Mouse (Mus musculus): ENCODE results near the gene Nsun3. TPM values are rescaled to one million over a fixed set of nuclear protein-coding genes. Genes with fewer than 3 reads are reported as not detected.

Gene Nsun3
- 6.3 and 7.8 TPM in 2 replicates for polyA plus RNA-seq (2016; fragmentation: Nextera tagmentation; extraction: Ambion mirVana)

GRCm38 (mm10) chr16:62786621-62787331 is at the start of gene Nsun3:
Nsun3 (minus strand) TSS chr16:62786818.
- Histone ChIP-seq H3K27ac (peak within 1 kb of the TSS; percentile 92), H3K4me1 (peaks cover 16% of the 10 kb centered on the region), H3K4me3 (peak within 1 kb of the TSS; percentile 74), H3K36me3 (0 out of 2 replicates have a peak, but pooled peaks cover 3% of the 10 kb centered on the region), H3K9me3 (replicated peaks) (no peaks in the 10 kb centered on the region), H3K27me3 (ENCODE audit: low read depth, poor library complexity, severe bottlenecking) (no peaks in the 10 kb centered on the region)
- peak; percentile 94 for DNase-seq (ENCODE audit: low spot score)
- WGBS: 3% methylated on average over 41 of the region's 41 CpGs

- no peak overlapping the region for H3K4me3 ChIP-seq
- no peaks in the 10 kb centered on the region for H3K36me3 ChIP-seq
- H3K4me1 ChIP-seq: peaks cover 3% of the 10 kb centered on the region; the same call in 1 of the 2 replicates
- no peaks in the 10 kb centered on the region for H3K27me3 ChIP-seq (ENCODE audit: low read depth, poor library complexity, severe bottlenecking)
- WGBS: 75% methylated on average over 3 of the region's 3 CpGs
- H3K27ac ChIP-seq: no peak overlapping the region
- H3K9me3 ChIP-seq (replicated peaks): no peaks in the 10 kb centered on the region
- no peak for DNase-seq (ENCODE audit: low spot score)
These were observed 47.6 kb upstream of the Nsun3 start for GRCm38 (mm10) chr16:62834016-62834735.

GRCm38 (mm10) chr16:62832481-62832880 is 45.9 kb upstream of the Nsun3 start:
- H3K27me3 ChIP-seq (ENCODE audit: low read depth, poor library complexity, severe bottlenecking): no peaks in the 10 kb centered on the region
- DNase-seq (ENCODE audit: low spot score): peak; percentile 61
- 11% methylated on average over 4 of the region's 4 CpGs for WGBS
- no peaks in the 10 kb centered on the region for H3K9me3 ChIP-seq (replicated peaks)
- no peak overlapping the region for H3K4me3 ChIP-seq
- H3K36me3 ChIP-seq: no peaks in the 10 kb centered on the region
- H3K27ac ChIP-seq: no peak overlapping the region
- H3K4me1 ChIP-seq: peaks cover 3% of the 10 kb centered on the region; the same call in 1 of the 2 replicates

GRCm38 (mm10) chr16:62832027-62832426 is 45.4 kb upstream of the Nsun3 start:
- peaks cover 3% of the 10 kb centered on the region; the same call in 1 of the 2 replicates for H3K4me1 ChIP-seq
- no peak overlapping the region for H3K4me3 ChIP-seq
- no peak for DNase-seq (ENCODE audit: low spot score)
- no peaks in the 10 kb centered on the region for H3K36me3 ChIP-seq
- WGBS: 88% methylated on average over 2 of the region's 2 CpGs
- no peak overlapping the region for H3K27ac ChIP-seq
- no peaks in the 10 kb centered on the region for H3K9me3 ChIP-seq (replicated peaks)
- no peaks in the 10 kb centered on the region for H3K27me3 ChIP-seq (ENCODE audit: low read depth, poor library complexity, severe bottlenecking)

- no peak overlapping the region for H3K4me3 ChIP-seq
- H3K36me3 ChIP-seq: 0 out of 2 replicates have a peak, but pooled peaks cover 2% of the 10 kb centered on the region
- H3K4me1 ChIP-seq: no peaks in the 10 kb centered on the region
- H3K9me3 ChIP-seq (replicated peaks): no peaks in the 10 kb centered on the region
- no peak overlapping the region for H3K27ac ChIP-seq
- 76% methylated on average over 12 of the region's 12 CpGs for WGBS
- DNase-seq (ENCODE audit: low spot score): no peak
- no peaks in the 10 kb centered on the region for H3K27me3 ChIP-seq (ENCODE audit: low read depth, poor library complexity, severe bottlenecking)
These were observed 39.8 kb upstream of the Nsun3 start for GRCm38 (mm10) chr16:62826156-62827001.

- no peak for DNase-seq (ENCODE audit: low spot score)
- Histone ChIP-seq H3K27ac (no peak overlapping the region), H3K4me1 (no peaks in the 10 kb centered on the region), H3K27me3 (ENCODE audit: low read depth, poor library complexity, severe bottlenecking) (no peaks in the 10 kb centered on the region), H3K9me3 (replicated peaks) (no peaks in the 10 kb centered on the region), H3K36me3 (0 out of 2 replicates have a peak, but pooled peaks cover 2% of the 10 kb centered on the region), H3K4me3 (no peak overlapping the region)
- 93% methylated on average over 6 of the region's 6 CpGs for WGBS
These were observed 35.9 kb upstream of the Nsun3 start for GRCm38 (mm10) chr16:62822472-62822871.

- no peak within 1 kb of the TSS for H3K27ac ChIP-seq
- H3K4me3 ChIP-seq: no peak within 1 kb of the TSS
- H3K36me3 ChIP-seq: no peaks in the 10 kb centered on the region
- no peak for DNase-seq (ENCODE audit: low spot score)
- H3K9me3 ChIP-seq (replicated peaks): no peaks in the 10 kb centered on the region
- WGBS: 86% methylated on average over 5 of the region's 5 CpGs
- no peaks in the 10 kb centered on the region for H3K4me1 ChIP-seq
- H3K27me3 ChIP-seq (ENCODE audit: low read depth, poor library complexity, severe bottlenecking): no peaks in the 10 kb centered on the region
These were observed 27.9 kb upstream of the Nsun3 start, which contains the start of gene Stx19 for GRCm38 (mm10) chr16:62814491-62814890. Stx19 (plus strand) TSS chr16:62814676.

GRCm38 (mm10) chr16:62813790-62814189 is 27.2 kb upstream of the Nsun3 start:
- Histone ChIP-seq H3K4me3 (no peak overlapping the region), H3K27ac (no peak overlapping the region), H3K36me3 (no peaks in the 10 kb centered on the region), H3K9me3 (replicated peaks) (no peaks in the 10 kb centered on the region), H3K4me1 (no peaks in the 10 kb centered on the region), H3K27me3 (ENCODE audit: low read depth, poor library complexity, severe bottlenecking) (no peaks in the 10 kb centered on the region)
- 88% methylated on average over 5 of the region's 5 CpGs for WGBS
- DNase-seq (ENCODE audit: low spot score): no peak

- no peaks in the 10 kb centered on the region for H3K9me3 ChIP-seq (replicated peaks)
- 85% methylated on average over 4 of the region's 4 CpGs for WGBS
These were observed 24.2 kb upstream of the Nsun3 start for GRCm38 (mm10) chr16:62810855-62811254.

GRCm38 (mm10) chr16:62807249-62807979 is 20.8 kb upstream of the Nsun3 start:
- Histone ChIP-seq H3K4me1 (peaks cover 18% of the 10 kb centered on the region), H3K36me3 (peaks cover 10% of the 10 kb centered on the region), H3K9me3 (replicated peaks) (no peaks in the 10 kb centered on the region), H3K27ac (peak overlapping the region; percentile 72), H3K27me3 (ENCODE audit: low read depth, poor library complexity, severe bottlenecking) (no peaks in the 10 kb centered on the region), H3K4me3 (peak overlapping the region; percentile 4; the same call in 1 of the 2 replicates)
- peak; percentile 58 for DNase-seq (ENCODE audit: low spot score)
- WGBS: 53% methylated on average over 8 of the region's 8 CpGs

More at GRCm38 (mm10) chr16:62810855-62811254, 24.2 kb upstream of the Nsun3 start:
- Histone ChIP-seq H3K4me1 (peaks cover 18% of the 10 kb centered on the region), H3K4me3 (no peak overlapping the region), H3K36me3 (no peaks in the 10 kb centered on the region), H3K27ac (no peak overlapping the region), H3K27me3 (ENCODE audit: low read depth, poor library complexity, severe bottlenecking) (no peaks in the 10 kb centered on the region)
- DNase-seq (ENCODE audit: low spot score): no peak

GRCm38 (mm10) chr16:62804621-62805020 is 18.0 kb upstream of the Nsun3 start:
- Histone ChIP-seq H3K9me3 (replicated peaks) (no peaks in the 10 kb centered on the region), H3K4me1 (peaks cover 18% of the 10 kb centered on the region), H3K36me3 (peaks cover 21% of the 10 kb centered on the region), H3K27me3 (ENCODE audit: low read depth, poor library complexity, severe bottlenecking) (no peaks in the 10 kb centered on the region), H3K27ac (no peak overlapping the region), H3K4me3 (no peak overlapping the region)
- DNase-seq (ENCODE audit: low spot score): no peak
- 97% methylated on average over 3 of the region's 3 CpGs for WGBS

GRCm38 (mm10) chr16:62799839-62800238 is 13.2 kb upstream of the Nsun3 start:
- Histone ChIP-seq H3K27ac (no peak overlapping the region), H3K4me3 (no peak overlapping the region), H3K9me3 (replicated peaks) (no peaks in the 10 kb centered on the region), H3K27me3 (ENCODE audit: low read depth, poor library complexity, severe bottlenecking) (no peaks in the 10 kb centered on the region), H3K4me1 (no peaks in the 10 kb centered on the region), H3K36me3 (peaks cover 22% of the 10 kb centered on the region)
- DNase-seq (ENCODE audit: low spot score): no peak
- WGBS: 86% methylated on average over 3 of the region's 3 CpGs
